Mouse (Mus musculus) layer of hippocampus, postnatal 14 days (tissue): ENCODE measurements around the gene Npas1. TPM values are rescaled to one million over a fixed set of nuclear protein-coding genes. Genes with fewer than 3 reads are reported as not detected.

ENCODE experiments used
- DNase-seq, 2 experiments: peaks; one replicate each; pipeline ENCODE4 v3.0.0; 2021 to 2022; ENCODE audit warnings: low spot score in 2 of 2, mixed read lengths in 1 of 2
- total RNA-seq, 2 experiments: library from RNA; stranded (reverse); gene quantifications; 2 replicates each; pipeline ENCODE4 v1.2.3; 2021

Npas1 gene
- total RNA-seq, 2 experiments from 2014 or later, result 19.7 to 23.6 TPM

- DNase-seq, result no peak
Observed at GRCm38 (mm10) chr7:16422222-16422856, 55.2 kb downstream of the Npas1 start.

GRCm38 (mm10) chr7:16420493-16421118 is 56.9 kb downstream of the Npas1 start:
- DNase-seq, result no peak

- no peak for DNase-seq
Observed at GRCm38 (mm10) chr7:16418713-16419112, 58.8 kb downstream of the Npas1 start.

GRCm38 (mm10) chr7:16417141-16417771 is 60.3 kb downstream of the Npas1 start:
- no peak for DNase-seq

GRCm38 (mm10) chr7:16415426-16415825 is 62.1 kb downstream of the Npas1 start:
- DNase-seq, result no peak

GRCm38 (mm10) chr7:16412930-16413329 is 64.6 kb downstream of the Npas1 start:
- no peak for DNase-seq

GRCm38 (mm10) chr7:16412220-16412896 is 65.2 kb downstream of the Npas1 start:
- no peak for DNase-seq

GRCm38 (mm10) chr7:16411100-16411499 is 66.4 kb downstream of the Npas1 start:
- DNase-seq, result no peak

GRCm38 (mm10) chr7:16406978-16407377 is 70.5 kb downstream of the Npas1 start:
- DNase-seq, result peak in 1 of 2 experiments; percentile 30

Other genes starting within 250 kb of the Npas1 start
- gene C5ar2, start 233.6 kb downstream of the Npas1 start, total RNA-seq, result under 1 TPM; 0.48 to 0.55 TPM
- gene C5ar1, start 218.2 kb downstream of the Npas1 start, total RNA-seq, result 1 to 10 TPM in 1 of 2 experiments, under 1 TPM in 1; 0.74 to 2.0 TPM
- gene Inafm1, start 204.1 kb downstream of the Npas1 start, total RNA-seq, result 10 to 100 TPM; 28.1 to 31.2 TPM
- 10 to 100 TPM; 84.3 to 84.5 TPM for gene Ccdc9, start 190.9 kb downstream of the Npas1 start, total RNA-seq
- gene Bbc3, start 169.3 kb downstream of the Npas1 start, total RNA-seq, result 10 to 100 TPM; 16.6 to 20.4 TPM
- gene Sae1, start 89.9 kb downstream of the Npas1 start, total RNA-seq, result 100 to 1,000 TPM in 1 of 2 experiments, 10 to 100 TPM in 1; 95.9 to 105 TPM
- gene Zc3h4, start 76.8 kb downstream of the Npas1 start, total RNA-seq, result 10 to 100 TPM; 49.0 to 54.2 TPM
- 10 to 100 TPM; 90.2 to 90.8 TPM for gene Tmem160, start 24.9 kb downstream of the Npas1 start, total RNA-seq
- 100 to 1,000 TPM; 137 to 139 TPM for gene Arhgap35, start 137.3 kb upstream of the Npas1 start, total RNA-seq
- gene Ceacam15, start 198.0 kb upstream of the Npas1 start, total RNA-seq, result not detected
- gene Ceacam9, start 244.2 kb upstream of the Npas1 start, total RNA-seq, result not detected